Mouse (Mus musculus) left cerebral cortex, adult 6 months (tissue): ENCODE results near the gene Slc24a3. TPM values are rescaled to one million over a fixed set of nuclear protein-coding genes. Genes with fewer than 3 reads are reported as not detected.

Source experiments
- long read RNA-seq, 2 experiments: library from polyadenylated mRNA; unstranded; transcript quantifications; one replicate each; pipeline ENCODE4 v2.0.0; 2019 to 2020
- polyA plus RNA-seq: library from polyadenylated mRNA; unstranded; fragments of <200 nt; fragmentation: Nextera tagmentation; gene quantifications from 2 replicates; pipeline ENCODE4 v1.2.3, GENCODE M21; 2021

Slc24a3 gene
- 13.6 and 25.3 TPM in 2 replicates for polyA plus RNA-seq
- long read RNA-seq, experiment 1, partial matches to known transcripts = 41 of 55 reads
- long read RNA-seq, experiment 1, other reads (novel, unspliced or antisense) = 14 of 55 reads
- long read RNA-seq, experiment 2, partial matches to known transcripts = 7 of 13 reads
- long read RNA-seq, experiment 2, other reads (novel, unspliced or antisense) = 6 of 13 reads

GRCm38 (mm10) chr2:145167664-145168360 lies at the start of gene Slc24a3:
Gene Slc24a3, plus strand, starts transcription at chr2:145167754.

DNA sequence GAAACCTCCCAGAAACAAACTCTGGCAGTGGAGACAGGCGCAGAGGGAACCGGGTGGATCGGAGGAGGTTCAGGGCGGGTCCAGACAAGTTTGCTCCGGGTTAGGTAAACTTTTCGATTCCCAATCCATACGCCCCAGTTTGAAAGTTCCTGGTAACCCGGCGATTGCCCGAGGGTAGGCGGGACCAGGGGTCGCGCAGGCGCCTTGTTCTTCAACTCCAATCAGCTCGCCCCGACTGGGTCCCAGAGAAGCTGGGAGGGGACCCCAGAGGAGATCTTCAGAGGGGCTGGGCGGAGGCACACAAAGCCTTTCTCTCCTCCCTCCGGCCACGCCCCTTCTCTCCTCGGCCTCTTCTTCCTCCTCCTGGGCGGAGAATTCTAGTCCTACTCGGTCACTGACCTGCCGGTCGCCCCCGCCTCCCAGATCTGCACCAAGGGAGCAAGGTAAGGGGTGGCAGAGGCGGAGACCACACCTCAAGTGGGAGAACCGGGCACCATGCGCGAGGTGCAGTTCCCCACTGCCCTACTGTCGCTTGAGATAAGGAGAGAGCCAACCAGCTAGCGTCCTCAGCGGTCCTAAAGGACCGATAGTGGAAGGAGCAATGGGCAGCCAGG lies 507.7 kb downstream of the Slc24a3 start, which contains the start of gene Rin2:
Gene Rin2, plus strand, starts transcription at position 74 of the 614 bp plus-strand sequence.

